Mouse (Mus musculus) stomach, embryonic 15.5 days (tissue): ENCODE results near the gene Tmem86a. TPM values are rescaled to one million over a fixed set of nuclear protein-coding genes. Genes with fewer than 3 reads are reported as not detected.

Experiments
- ATAC-seq: fragments of 200-750 bp; cut with Nextera tagmentation; 2 replicates; pipeline ENCODE4 v1.8.0; 2017; ENCODE audit warnings: low read depth, moderate number of reproducible peaks, moderate TSS enrichment; ENCODE audit not compliant: insufficient read depth, low FRiP score
- H3K27ac ChIP-seq: fragments of 300-500 bp; sonication (generic); 2 replicates; pipeline ENCODE4 v1.5.1; 2015; ENCODE audit warnings: mild to moderate bottlenecking, inconsistent platforms
- H3K27me3 ChIP-seq: fragments of 300-500 bp; sonication (generic); replicated peaks from 2 replicates; pipeline ENCODE4 v1.6.1; 2015; ENCODE audit warnings: inconsistent platforms
- H3K36me3 ChIP-seq: fragments of 300-500 bp; sonication (generic); 2 replicates; pipeline ENCODE4 v1.6.1; 2015; ENCODE audit warnings: inconsistent platforms
- H3K4me1 ChIP-seq: fragments of 300-500 bp; sonication (generic); 2 replicates; pipeline ENCODE4 v1.6.1; 2015; ENCODE audit warnings: inconsistent platforms
- H3K4me2 ChIP-seq: fragments of 300-500 bp; sonication (generic); 2 replicates; pipeline ENCODE4 v1.6.1; 2015; ENCODE audit warnings: mild to moderate bottlenecking, inconsistent platforms
- H3K4me3 ChIP-seq: fragments of 300-500 bp; sonication (generic); replicated peaks from 2 replicates; pipeline ENCODE4 v1.5.1; 2015; ENCODE audit warnings: inconsistent platforms
- H3K9ac ChIP-seq: fragments of 300-500 bp; sonication (generic); 2 replicates; pipeline ENCODE4 v1.6.1; 2015; ENCODE audit warnings: inconsistent platforms
- H3K9me3 ChIP-seq: fragments of 300-500 bp; sonication (generic); 2 replicates; pipeline ENCODE4 v1.6.1; 2016; ENCODE audit warnings: inconsistent platforms
- WGBS: fragments of 180-500 bp; shearing (Covaris S2); methylation state at CpG from one replicate; pipeline ENCODE4 v1.1.7; 2015; 5-methylcytosine and 5-hydroxymethylcytosine counted together
- polyA plus RNA-seq: library from polyadenylated mRNA; unstranded; fragments of >200 nt; fragmentation: Nextera tagmentation; extraction: Ambion mirVana; gene quantifications from 2 replicates; pipeline ENCODE4 v1.2.1, GENCODE M21; 2015

The Tmem86a gene
- polyA plus RNA-seq, 1 experiment from 2014 or later: 29.8 TPM

- H3K27ac ChIP-seq: no peak overlapping the region
- H3K9me3 ChIP-seq: no peaks in the 10 kb centered on the region
- H3K4me1 ChIP-seq: peaks cover 16% of the 10 kb centered on the region; the same call in 1 of the 2 replicates
- no peak overlapping the region for H3K4me2 ChIP-seq
- no peaks in the 10 kb centered on the region for H3K27me3 ChIP-seq
- H3K9ac ChIP-seq: no peak overlapping the region
- ATAC-seq: no peak
- no peaks in the 10 kb centered on the region for H3K36me3 ChIP-seq
- 82% methylated on average over 4 of the region's 4 CpGs for WGBS
- H3K4me3 ChIP-seq: no peak overlapping the region
These were observed 5.9 kb downstream of the Tmem86a start for GRCm38 (mm10) chr7:47056273-47056672.

- WGBS: 45% methylated on average over 7 of the region's 7 CpGs
- peak; percentile 37; the same call in 1 of the 2 replicates for ATAC-seq
These were observed 8.9 kb downstream of the Tmem86a start for GRCm38 (mm10) chr7:47059339-47059738.

GRCm38 (mm10) chr7:47061560-47061959 is 11.2 kb downstream of the Tmem86a start:
- Histone ChIP-seq H3K4me2 (no peak overlapping the region), H3K9ac (no peak overlapping the region), H3K27ac (no peak overlapping the region), H3K4me3 (no peak overlapping the region), H3K4me1 (no peaks in the 10 kb centered on the region), H3K9me3 (no peaks in the 10 kb centered on the region), H3K27me3 (no peaks in the 10 kb centered on the region), H3K36me3 (no peaks in the 10 kb centered on the region)
- 81% methylated on average over 5 of the region's 5 CpGs for WGBS
- ATAC-seq: no peak

More at GRCm38 (mm10) chr7:47059339-47059738, 8.9 kb downstream of the Tmem86a start:
- H3K27me3 ChIP-seq: no peaks in the 10 kb centered on the region
- no peak overlapping the region for H3K4me2 ChIP-seq
- no peaks in the 10 kb centered on the region for H3K9me3 ChIP-seq
- H3K4me3 ChIP-seq: no peak overlapping the region
- H3K36me3 ChIP-seq: no peaks in the 10 kb centered on the region
- no peak overlapping the region for H3K9ac ChIP-seq
- H3K27ac ChIP-seq: no peak overlapping the region
- H3K4me1 ChIP-seq: no peaks in the 10 kb centered on the region

- no peak overlapping the region for H3K4me2 ChIP-seq
- H3K27ac ChIP-seq: no peak overlapping the region
- H3K4me3 ChIP-seq: no peak overlapping the region
- no peak for ATAC-seq
- H3K9ac ChIP-seq: no peak overlapping the region
- no peaks in the 10 kb centered on the region for H3K27me3 ChIP-seq
- no peaks in the 10 kb centered on the region for H3K9me3 ChIP-seq
- WGBS: 69% methylated on average over 3 of the region's 3 CpGs
- no peaks in the 10 kb centered on the region for H3K36me3 ChIP-seq
- no peaks in the 10 kb centered on the region for H3K4me1 ChIP-seq
These were observed 16.5 kb downstream of the Tmem86a start for GRCm38 (mm10) chr7:47066942-47067341.

GRCm38 (mm10) chr7:47067879-47068278 is 17.5 kb downstream of the Tmem86a start:
- Histone ChIP-seq H3K27ac (no peak overlapping the region), H3K36me3 (no peaks in the 10 kb centered on the region), H3K4me2 (no peak overlapping the region), H3K4me1 (no peaks in the 10 kb centered on the region), H3K4me3 (no peak overlapping the region), H3K27me3 (no peaks in the 10 kb centered on the region), H3K9ac (no peak overlapping the region), H3K9me3 (no peaks in the 10 kb centered on the region)
- WGBS: 61% methylated on average over 5 of the region's 5 CpGs
- ATAC-seq: no peak

- H3K36me3 ChIP-seq: no peaks in the 10 kb centered on the region
- H3K4me2 ChIP-seq: no peak overlapping the region
- no peaks in the 10 kb centered on the region for H3K9me3 ChIP-seq
- H3K4me3 ChIP-seq: no peak overlapping the region
- no peaks in the 10 kb centered on the region for H3K27me3 ChIP-seq
- no peak overlapping the region for H3K27ac ChIP-seq
- no peak overlapping the region for H3K9ac ChIP-seq
- 75% methylated on average over 5 of the region's 5 CpGs for WGBS
- H3K4me1 ChIP-seq: peaks cover 8% of the 10 kb centered on the region; the same call in 1 of the 2 replicates
- ATAC-seq: no peak
These were observed 22.1 kb downstream of the Tmem86a start for GRCm38 (mm10) chr7:47072551-47072950.

- no peaks in the 10 kb centered on the region for H3K36me3 ChIP-seq
- H3K9ac ChIP-seq: no peak overlapping the region
- no peaks in the 10 kb centered on the region for H3K27me3 ChIP-seq
- 40% methylated on average over 18 of the region's 18 CpGs for WGBS
- ATAC-seq: no peak
- H3K27ac ChIP-seq: peak overlapping the region; percentile 52; the same call in 1 of the 2 replicates
- H3K4me1 ChIP-seq: peaks cover 8% of the 10 kb centered on the region; the same call in 1 of the 2 replicates
- H3K9me3 ChIP-seq: no peaks in the 10 kb centered on the region
- H3K4me2 ChIP-seq: no peak overlapping the region
- H3K4me3 ChIP-seq: no peak overlapping the region
These were observed 23.4 kb downstream of the Tmem86a start for GRCm38 (mm10) chr7:47073536-47074521.

- no peak overlapping the region for H3K4me3 ChIP-seq
- peaks cover 13% of the 10 kb centered on the region for H3K4me1 ChIP-seq
- H3K27me3 ChIP-seq: no peaks in the 10 kb centered on the region
- no peak overlapping the region for H3K4me2 ChIP-seq
- H3K9me3 ChIP-seq: no peaks in the 10 kb centered on the region
- ATAC-seq: no peak
- no peaks in the 10 kb centered on the region for H3K36me3 ChIP-seq
- no peak overlapping the region for H3K9ac ChIP-seq
- 84% methylated on average over 6 of the region's 6 CpGs for WGBS
- H3K27ac ChIP-seq: no peak overlapping the region
These were observed 25.8 kb downstream of the Tmem86a start for GRCm38 (mm10) chr7:47076193-47076592.

GRCm38 (mm10) chr7:47076729-47077128 is 26.3 kb downstream of the Tmem86a start:
- H3K9me3 ChIP-seq: no peaks in the 10 kb centered on the region
- H3K27me3 ChIP-seq: no peaks in the 10 kb centered on the region
- no peak for ATAC-seq
- peaks cover 13% of the 10 kb centered on the region for H3K4me1 ChIP-seq
- H3K36me3 ChIP-seq: no peaks in the 10 kb centered on the region
- H3K9ac ChIP-seq: no peak overlapping the region
- no peak overlapping the region for H3K4me2 ChIP-seq
- H3K4me3 ChIP-seq: no peak overlapping the region
- 78% methylated on average over 3 of the region's 3 CpGs for WGBS
- no peak overlapping the region for H3K27ac ChIP-seq

- 74% methylated on average over 8 of the region's 8 CpGs for WGBS
- H3K27me3 ChIP-seq: no peaks in the 10 kb centered on the region
- peaks cover 13% of the 10 kb centered on the region for H3K4me1 ChIP-seq
- H3K9me3 ChIP-seq: no peaks in the 10 kb centered on the region
- H3K4me3 ChIP-seq: no peak overlapping the region
- H3K27ac ChIP-seq: no peak overlapping the region
- ATAC-seq: no peak
- no peak overlapping the region for H3K4me2 ChIP-seq
- no peak overlapping the region for H3K9ac ChIP-seq
- no peaks in the 10 kb centered on the region for H3K36me3 ChIP-seq
These were observed 27.1 kb downstream of the Tmem86a start for GRCm38 (mm10) chr7:47077451-47077850.

GRCm38 (mm10) chr7:47080868-47081267 is 30.5 kb downstream of the Tmem86a start:
- no peak overlapping the region for H3K4me2 ChIP-seq
- H3K4me3 ChIP-seq: no peak overlapping the region
- peaks cover 5% of the 10 kb centered on the region; the same call in 1 of the 2 replicates for H3K4me1 ChIP-seq
- no peak overlapping the region for H3K9ac ChIP-seq
- 50% methylated on average over 3 of the region's 3 CpGs for WGBS
- no peak overlapping the region for H3K27ac ChIP-seq
- H3K27me3 ChIP-seq: no peaks in the 10 kb centered on the region
- H3K36me3 ChIP-seq: no peaks in the 10 kb centered on the region
- H3K9me3 ChIP-seq: no peaks in the 10 kb centered on the region
- ATAC-seq: no peak

- Histone ChIP-seq H3K9me3 (no peaks in the 10 kb centered on the region), H3K4me3 (no peak overlapping the region), H3K36me3 (no peaks in the 10 kb centered on the region), H3K9ac (no peak overlapping the region), H3K4me1 (peaks cover 5% of the 10 kb centered on the region; the same call in 1 of the 2 replicates), H3K4me2 (no peak overlapping the region), H3K27me3 (no peaks in the 10 kb centered on the region), H3K27ac (no peak overlapping the region)
- ATAC-seq: peak; percentile 49; the same call in 1 of the 2 replicates
- WGBS: 31% methylated on average over 6 of the region's 6 CpGs
These were observed 30.9 kb downstream of the Tmem86a start for GRCm38 (mm10) chr7:47081277-47081676.
